11 mouse cellular contexts compared by ENCODE assay signal in genomic region chr15:102657926-102658381, GRCm38 (mm10). TPM values are rescaled to one million over a fixed set of nuclear protein-coding genes. Genes with fewer than 3 reads are reported as not detected.
DNase-seq lines count a peak whose midpoint lies in the region; ATAC-seq and TF ChIP-seq lines count a peak whose summit lies in the region.
"Had no signal": no experiment of that assay in that cellular context is flagged by ENCODE, and none has a peak within 500 bp of the region (broad histone marks: within the 10 kb centered on the region; RNA-seq: fewer than 3 reads in every experiment).

No protein-coding gene starts in this region.

- H3K9ac ChIP-seq in heart, embryonic 15.5 days, result no peak overlapping the region
- no peak overlapping the region for H3K9ac ChIP-seq in midbrain, postnatal 0 days (replicated peaks; ENCODE audit: low read length, poor library complexity, severe bottlenecking)
- no peak overlapping the region for H3K9ac ChIP-seq in liver, embryonic 11.5 days (ENCODE audit: low read depth, low read length)
- H3K9ac ChIP-seq: liver, embryonic 14.5 days had no signal

- H3K4me3 ChIP-seq in heart, embryonic 15.5 days, result no peak overlapping the region
- H3K4me3 ChIP-seq in midbrain, postnatal 0 days (ENCODE audit: low read depth, low read length), result no peak overlapping the region
- H3K4me3 ChIP-seq in liver, embryonic 11.5 days (ENCODE audit: low read depth, low read length), result no peak overlapping the region

- intact Hi-C loops in left cerebral cortex, postnatal 36 days (cut with DNase I), result no loop called here

- no peaks in the 10 kb centered on the region for H3K9me3 ChIP-seq in heart, embryonic 15.5 days (replicated peaks)
- no peaks in the 10 kb centered on the region for H3K9me3 ChIP-seq in midbrain, postnatal 0 days (ENCODE audit: low read length)
- H3K9me3 ChIP-seq in liver, embryonic 11.5 days (ENCODE audit: control insufficient read depth, low read length), result no peaks in the 10 kb centered on the region

- H3K4me2 ChIP-seq in heart, embryonic 15.5 days, result no peak overlapping the region; the same call in 1 of the 2 replicates
- no peak overlapping the region for H3K4me2 ChIP-seq in midbrain, postnatal 0 days (ENCODE audit: low read depth, low read length, poor library complexity, severe bottlenecking)
- no peak overlapping the region for H3K4me2 ChIP-seq in liver, embryonic 11.5 days

- peak; percentile 44; the same call in 1 of the 2 replicates for ATAC-seq in heart, embryonic 15.5 days (replicated peaks; ENCODE audit: insufficient number of reproducible peaks, insufficient read depth, low FRiP score, low read depth)
- no peak for ATAC-seq in midbrain, postnatal 0 days (ENCODE audit: low FRiP score)
- ATAC-seq in liver, embryonic 11.5 days (replicated peaks; ENCODE audit: low FRiP score), result no peak

- peak overlapping the region; percentile 93 for H3K27ac ChIP-seq in heart, embryonic 15.5 days
- peak overlapping the region; percentile 26; the same call in 1 of the 2 replicates for H3K27ac ChIP-seq in midbrain, postnatal 0 days (ENCODE audit: low read depth, low read length)
- H3K27ac ChIP-seq in liver, embryonic 11.5 days (ENCODE audit: low read depth, low read length), result no peak overlapping the region
- H3K27ac ChIP-seq: liver, embryonic 14.5 days had no signal

- peak; percentile 18 for DNase-seq in embryo, embryonic 10.5 days (ENCODE audit: low spot score)
- no peak for DNase-seq in embryo, embryonic 11 days
- DNase-seq in left cerebral cortex, postnatal 36 days (ENCODE audit: low spot score in 2 of 2), result peak; percentile 26 to 28
- no peak for DNase-seq in left cerebral cortex, adult 9 months (ENCODE audit: low spot score in 2 of 2)
- DNase-seq in midbrain, postnatal 0 days (ENCODE audit: low spot score), result peak; percentile 1
- no peak for DNase-seq in liver, embryonic 11.5 days (ENCODE audit: low spot score)
- DNase-seq in ovary, postnatal 14 days (ENCODE audit: low spot score), result no peak
- DNase-seq: cerebellum, adult 2 months; gastrocnemius, postnatal 14 days had no signal

- 42% methylated on average over 3 of the region's 3 CpGs for WGBS in heart, embryonic 15.5 days
- WGBS in midbrain, postnatal 0 days, result 58% methylated on average over 3 of the region's 3 CpGs
- 73% methylated on average over 3 of the region's 3 CpGs for WGBS in liver, embryonic 11.5 days

- peaks cover 23% of the 10 kb centered on the region for H3K4me1 ChIP-seq in heart, embryonic 15.5 days (replicated peaks)
- no peaks in the 10 kb centered on the region for H3K4me1 ChIP-seq in midbrain, postnatal 0 days (ENCODE audit: insufficient read depth, low read length)
- H3K4me1 ChIP-seq in liver, embryonic 11.5 days (replicated peaks; ENCODE audit: control insufficient read depth, insufficient read depth, low read length), result no peaks in the 10 kb centered on the region

- peaks cover 10% of the 10 kb centered on the region for H3K36me3 ChIP-seq in heart, embryonic 15.5 days
- peaks cover 8% of the 10 kb centered on the region for H3K36me3 ChIP-seq in midbrain, postnatal 0 days (ENCODE audit: insufficient read depth, low read length)
- H3K36me3 ChIP-seq in liver, embryonic 11.5 days (ENCODE audit: control insufficient read depth, insufficient read depth, low read length), result peaks cover 13% of the 10 kb centered on the region; the same call in 1 of the 2 replicates

- TF ChIP-seq CTCF in midbrain, postnatal 0 days (IDR thresholded peaks at IDR 0.05), result no peak

- no peaks in the 10 kb centered on the region for H3K27me3 ChIP-seq in heart, embryonic 15.5 days
- H3K27me3 ChIP-seq in midbrain, postnatal 0 days (ENCODE audit: insufficient read depth, low read length), result no peaks in the 10 kb centered on the region
- H3K27me3 ChIP-seq in liver, embryonic 11.5 days (replicated peaks; ENCODE audit: control insufficient read depth, insufficient read depth, low read length), result no peaks in the 10 kb centered on the region

RNA-seq across cellular contexts. Expression of gene Atp5g2, which starts 14.2 kb away (rescaled TPM):
- 10 to 100 TPM in 1 of 2 experiments, 1 to 10 TPM in 1; 8.8 to 11.0 TPM for total RNA-seq in left cerebral cortex, postnatal 36 days (2021)
- 58.1 and 78.1 TPM in 2 replicates for polyA plus RNA-seq in heart, embryonic 15.5 days (2015; fragmentation: Nextera tagmentation; extraction: Ambion mirVana)
- 187 and 348 TPM in 2 replicates for total RNA-seq in midbrain, postnatal 0 days (2014; rRNA removed)
- polyA plus RNA-seq in midbrain, postnatal 0 days (2015; fragmentation: Nextera tagmentation; extraction: Ambion mirVana), result 54.4 and 76.5 TPM in 2 replicates
- polyA plus RNA-seq in liver, embryonic 11.5 days (2014; fragmentation: Nextera tagmentation; extraction: Ambion mirVana), result 60.2 and 74.2 TPM in 2 replicates

RNA-seq across cellular contexts. Expression of gene Atf7, which starts 32.7 kb away (rescaled TPM):
- 10 to 100 TPM; 27.1 to 43.0 TPM for total RNA-seq in left cerebral cortex, postnatal 36 days (2021)
- polyA plus RNA-seq in heart, embryonic 15.5 days (2015; fragmentation: Nextera tagmentation; extraction: Ambion mirVana), result 26.7 and 32.7 TPM in 2 replicates
- 16.8 and 18.6 TPM in 2 replicates for total RNA-seq in midbrain, postnatal 0 days (2014; rRNA removed)
- polyA plus RNA-seq in midbrain, postnatal 0 days (2015; fragmentation: Nextera tagmentation; extraction: Ambion mirVana), result 7.5 and 10.9 TPM in 2 replicates
- polyA plus RNA-seq in liver, embryonic 11.5 days (2014; fragmentation: Nextera tagmentation; extraction: Ambion mirVana), result 14.4 and 17.1 TPM in 2 replicates

RNA-seq across cellular contexts. Expression of gene Gm28047, which starts 33.1 kb away (rescaled TPM):
- not detected for total RNA-seq in left cerebral cortex, postnatal 36 days (2021)
- polyA plus RNA-seq in heart, embryonic 15.5 days (2015; fragmentation: Nextera tagmentation; extraction: Ambion mirVana), result 0.24 TPM in 1 of 2 replicates, not detected in the other
- not detected in 2 replicates for total RNA-seq in midbrain, postnatal 0 days (2014; rRNA removed)
- polyA plus RNA-seq in midbrain, postnatal 0 days (2015; fragmentation: Nextera tagmentation; extraction: Ambion mirVana), result not detected in 2 replicates
- not detected in 2 replicates for polyA plus RNA-seq in liver, embryonic 11.5 days (2014; fragmentation: Nextera tagmentation; extraction: Ambion mirVana)
- polyA plus RNA-seq: cerebellum, adult 2 months; liver, embryonic 14.5 days had no signal

Comparison
In these comparisons a context has a peak if more than half of its experiments do, and no peak if none do; other contexts are left out.
1. DNase-seq: peak in embryo, embryonic 10.5 days (single experiment), left cerebral cortex, postnatal 36 days (2 of 2) and midbrain, postnatal 0 days (single experiment); none in embryo, embryonic 11 days (single experiment), left cerebral cortex, adult 9 months (0 of 2), liver, embryonic 11.5 days (single experiment) and ovary, postnatal 14 days (single experiment).